Mouse (Mus musculus) kidney, adult 18-20 months (tissue): ENCODE data around the gene Dmrt1.
A peak's percentile ranks its signal among the peaks of the same experiment; 100 is the strongest.
"Not testable (repeated sequence)": the region's sequence is repeated elsewhere in the genome, so short reads cannot be mapped to it uniquely, and the experiment has no call there.

Source experiments
- DNase-seq: peaks from one replicate; pipeline ENCODE4 v3.0.0; 2021

Gene Dmrt1

DNA sequence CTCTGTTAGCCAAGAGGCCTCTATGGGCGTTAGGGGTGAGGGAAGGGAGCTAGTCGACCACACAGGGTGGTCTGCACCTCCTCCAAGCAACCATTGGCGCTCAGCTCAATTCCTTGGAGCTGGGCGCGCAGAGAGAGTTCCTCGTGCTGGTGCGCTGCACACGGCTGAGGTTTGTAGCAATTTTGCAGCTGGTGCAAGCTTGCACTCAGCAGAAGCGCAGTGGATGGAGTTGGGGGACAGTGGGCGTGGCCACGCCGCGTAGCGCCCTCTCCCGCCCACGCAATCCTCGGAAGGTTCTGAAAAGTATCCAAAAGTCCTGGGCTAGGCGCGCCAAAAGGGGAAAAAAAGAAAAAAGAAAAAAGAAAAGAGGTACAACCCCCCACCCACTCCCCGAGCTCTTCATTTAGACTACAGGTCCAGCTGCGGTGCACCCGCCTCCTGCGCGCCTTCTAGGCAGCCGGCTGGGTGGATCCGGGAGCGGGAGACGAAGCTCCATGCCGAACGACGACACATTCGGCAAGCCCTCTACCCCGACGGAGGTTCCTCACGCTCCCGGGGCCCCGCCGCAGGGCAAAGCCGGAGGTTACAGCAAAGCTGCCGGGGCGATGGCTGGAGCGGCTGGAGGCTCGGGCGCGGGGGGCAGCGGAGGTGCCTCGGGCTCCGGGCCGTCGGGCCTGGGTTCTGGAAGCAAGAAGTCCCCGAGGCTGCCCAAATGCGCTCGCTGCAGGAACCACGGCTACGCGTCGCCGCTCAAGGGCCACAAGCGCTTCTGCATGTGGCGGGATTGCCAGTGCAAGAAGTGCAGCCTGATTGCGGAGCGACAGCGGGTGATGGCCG, at the start of gene Dmrt1:
Dmrt1 (plus strand) TSS at position 259 of the 837 bp plus-strand sequence.
- no peak for DNase-seq

DNA sequence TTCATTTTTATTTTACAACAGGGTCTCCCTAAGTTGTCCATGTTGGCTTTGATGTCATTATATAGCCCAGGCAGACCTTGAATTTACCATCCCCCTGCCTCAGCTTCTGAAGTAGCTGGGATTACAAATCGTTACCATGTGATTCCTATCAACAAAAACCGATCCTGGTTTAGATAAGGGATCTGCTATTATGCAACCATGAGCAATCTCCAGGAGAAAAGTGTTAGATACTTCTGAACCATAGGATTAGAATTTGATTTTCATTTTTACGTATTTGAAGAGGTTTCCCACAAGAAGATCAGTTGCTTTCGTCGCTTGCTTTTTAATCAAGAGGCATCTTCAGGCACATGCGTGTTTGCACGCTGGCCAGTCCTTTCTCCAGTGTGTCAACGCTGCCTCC, 44.7 kb upstream of the Dmrt1 start:
- DNase-seq: no peak

DNA sequence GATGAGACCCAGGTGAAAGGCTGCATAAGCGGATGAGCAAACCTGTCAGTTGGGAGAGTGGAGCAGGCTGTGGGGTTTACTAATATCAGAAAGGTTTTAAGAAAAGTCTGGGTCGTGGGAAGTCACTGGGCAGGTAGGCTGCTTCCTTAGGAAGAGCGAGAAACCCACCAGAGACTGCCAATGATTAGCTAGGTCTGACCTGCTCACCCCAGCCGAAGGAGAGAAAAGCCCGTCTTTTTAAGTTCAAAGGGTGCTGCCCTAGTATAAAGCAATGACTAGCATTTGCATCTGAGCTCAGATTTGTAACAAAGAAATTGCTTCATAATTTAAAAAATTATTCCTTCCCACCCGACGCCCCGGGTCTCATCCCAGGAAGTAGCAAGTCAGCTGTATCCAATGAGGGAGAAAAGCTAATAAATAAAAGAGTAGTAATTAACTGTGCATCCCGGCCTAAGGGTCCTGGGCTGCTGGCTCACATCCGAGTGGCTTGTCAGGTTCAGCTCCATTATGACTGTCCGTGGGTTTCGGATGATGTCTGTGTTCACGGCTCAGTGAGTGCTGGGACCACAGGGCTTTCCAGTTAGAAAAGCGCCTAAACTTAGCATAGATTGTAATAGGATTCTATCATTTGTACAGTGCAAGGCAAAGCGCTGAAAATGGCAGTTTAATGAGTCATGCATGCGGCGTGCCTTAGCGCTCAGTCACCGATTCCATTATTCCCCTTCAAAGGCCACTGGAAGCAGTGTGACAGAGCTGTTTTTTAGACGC, 43.7 kb upstream of the Dmrt1 start:
- no peak for DNase-seq

DNA sequence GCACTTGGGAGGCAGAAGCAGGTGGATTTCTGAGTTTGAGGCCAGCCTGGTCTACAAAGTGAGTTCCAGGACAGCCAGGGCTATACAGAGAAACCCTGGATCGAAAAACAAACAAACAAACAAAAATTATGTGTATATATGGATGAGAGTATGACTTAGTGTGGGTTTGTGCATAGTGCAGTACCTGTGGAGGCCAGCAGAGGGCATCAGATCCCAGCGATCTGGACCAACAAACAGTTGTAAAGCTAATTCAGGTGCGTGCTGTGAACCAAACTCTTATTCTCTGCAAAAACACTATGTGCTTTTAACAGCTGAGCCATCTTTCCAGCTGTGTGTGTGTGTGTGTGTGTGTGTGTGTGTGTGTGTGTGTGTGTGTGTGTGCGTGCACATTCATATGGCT, 29.6 kb upstream of the Dmrt1 start:
- not testable (repeated sequence) for DNase-seq

DNA sequence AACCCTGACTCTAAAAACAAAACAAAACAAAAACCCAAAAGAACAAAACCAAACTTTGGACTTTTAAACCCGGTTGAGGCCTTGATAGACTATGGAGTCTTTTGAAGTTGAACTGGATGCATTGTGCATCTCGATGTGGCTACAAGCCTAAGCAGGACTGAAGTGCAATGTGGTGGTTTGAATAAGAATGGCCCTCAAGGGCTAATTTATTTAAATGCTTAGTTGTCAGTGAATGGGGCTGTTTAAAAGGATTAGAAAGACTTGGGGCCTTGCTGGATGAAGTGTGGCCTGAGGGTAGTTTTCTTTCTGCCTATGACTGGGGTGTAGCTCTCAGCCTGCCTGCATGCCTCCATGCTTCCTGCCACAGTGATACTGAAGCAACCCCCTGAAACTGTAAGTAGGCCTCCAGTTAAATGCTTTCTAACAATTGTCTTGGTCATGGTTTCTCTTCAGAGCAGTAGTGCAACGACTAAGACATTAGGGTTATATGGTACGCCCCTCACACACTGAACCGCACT, 26.2 kb upstream of the Dmrt1 start:
- no peak for DNase-seq

DNA sequence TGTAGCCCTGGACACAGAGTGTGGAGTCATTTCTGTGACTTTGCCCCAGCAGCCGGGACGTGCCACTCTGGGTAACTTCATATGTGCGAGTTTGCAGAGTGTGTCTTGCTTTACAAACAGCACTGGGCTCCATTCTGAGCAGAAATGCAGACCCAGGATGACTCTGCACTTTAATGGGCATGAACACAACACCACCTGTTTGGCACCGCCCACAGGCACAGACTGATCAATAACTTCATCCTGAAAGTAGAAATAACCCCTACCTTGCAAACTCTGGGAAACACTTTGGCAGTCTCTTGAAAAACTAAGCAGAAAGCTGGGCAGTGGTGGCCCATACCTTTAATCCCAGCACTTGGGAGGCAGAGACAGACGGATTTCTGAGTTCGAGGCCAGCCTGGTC, 24.6 kb upstream of the Dmrt1 start:
- DNase-seq: no peak

DNA sequence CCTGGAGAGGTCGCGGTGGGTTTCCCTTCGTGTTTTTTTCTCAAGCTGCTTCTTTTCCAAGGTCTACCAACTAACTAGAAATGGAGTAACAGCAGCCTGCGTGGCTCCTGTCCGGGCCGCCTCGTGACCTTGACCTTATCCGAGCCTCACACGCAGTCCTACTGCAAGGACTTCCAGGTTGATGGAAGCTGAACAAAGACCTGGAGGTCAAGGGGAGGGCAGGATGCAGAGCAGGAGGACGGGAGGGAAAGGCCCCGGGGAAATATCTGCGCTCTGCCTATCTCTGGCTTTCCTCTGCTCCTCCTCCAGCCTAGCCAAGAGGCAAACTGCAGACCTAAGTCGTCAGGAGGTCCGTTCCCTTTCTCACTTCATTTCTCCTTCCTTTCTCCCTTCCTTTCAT, 18.9 kb upstream of the Dmrt1 start:
- no peak for DNase-seq

DNA sequence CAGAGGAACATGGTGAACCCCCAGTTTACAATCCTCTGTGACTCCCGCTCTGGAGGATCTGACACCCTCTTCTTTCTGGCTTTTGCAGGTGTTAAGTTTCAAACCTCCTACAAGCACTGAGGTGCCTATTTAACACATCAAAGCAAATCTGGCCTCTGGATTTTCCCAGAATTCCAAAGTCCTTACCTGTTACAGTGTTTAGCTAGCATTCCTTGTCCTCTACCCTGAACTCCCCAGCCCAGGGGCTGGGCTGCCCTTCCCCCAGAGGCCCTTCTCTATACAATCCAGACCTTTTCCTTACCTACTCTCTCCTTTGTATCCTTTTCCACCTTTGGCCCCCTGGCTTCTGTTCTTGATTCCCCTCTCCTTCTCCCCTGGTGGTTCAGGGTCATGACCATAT, 18.1 kb upstream of the Dmrt1 start:
- no peak for DNase-seq

DNA sequence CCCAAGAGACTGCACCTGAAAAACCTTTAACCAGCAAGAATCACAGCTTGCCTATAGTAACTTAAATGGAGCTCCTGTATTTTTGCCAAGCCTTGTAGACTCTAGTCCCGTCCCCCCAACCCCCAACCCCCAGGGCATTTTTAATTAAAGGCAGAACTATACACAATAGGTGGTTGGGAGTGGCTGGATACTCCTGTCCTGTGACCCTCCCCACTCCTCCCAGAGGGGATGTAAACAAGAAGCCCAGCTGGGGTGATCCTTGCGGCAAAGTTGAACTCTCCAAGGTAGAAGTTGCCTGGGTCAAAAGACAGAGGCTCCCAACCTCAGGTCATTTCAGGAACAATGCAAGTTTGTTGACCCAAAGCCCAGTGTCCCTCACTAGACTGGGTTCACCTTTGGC, 16.9 kb upstream of the Dmrt1 start:
- no peak for DNase-seq

DNA sequence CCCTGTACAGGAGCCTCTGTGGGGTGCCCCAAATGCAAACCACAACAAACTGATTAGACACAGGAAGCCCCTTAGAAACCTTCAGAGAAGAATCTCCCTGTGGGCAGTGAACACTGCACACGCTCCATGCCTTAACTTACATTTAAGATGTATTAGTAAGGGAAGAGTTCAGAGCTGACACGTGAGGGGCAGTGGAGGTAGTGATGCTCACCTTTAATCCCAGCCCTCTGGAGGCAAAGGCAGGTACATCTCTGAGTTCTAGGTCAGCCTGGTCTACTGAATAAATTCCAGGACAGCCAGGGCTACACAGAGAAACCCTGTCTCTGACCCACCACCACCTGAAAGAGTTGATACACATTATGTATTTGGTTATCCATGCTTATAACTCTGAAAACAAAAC, 15.9 kb upstream of the Dmrt1 start:
- DNase-seq: no peak

DNA sequence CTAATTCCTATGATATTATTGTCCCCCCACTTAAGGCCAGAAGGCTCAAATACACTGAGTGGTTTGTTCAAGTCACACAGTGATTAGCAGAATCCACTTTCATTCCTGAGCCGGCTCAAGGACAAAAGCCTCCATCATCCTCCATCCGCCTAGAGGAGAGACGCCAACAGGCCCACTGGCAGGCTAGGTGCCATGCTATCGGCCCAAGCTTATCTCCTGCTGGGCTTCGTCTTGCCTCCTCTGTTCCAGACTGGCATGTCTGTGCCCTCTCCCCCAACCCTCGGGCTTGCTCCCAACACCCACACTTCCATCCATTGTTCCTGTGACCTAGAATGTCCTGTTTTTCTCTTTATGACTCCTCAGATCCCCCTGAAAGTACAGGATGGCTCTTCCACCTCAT, 8.0 kb upstream of the Dmrt1 start:
- no peak for DNase-seq

DNA sequence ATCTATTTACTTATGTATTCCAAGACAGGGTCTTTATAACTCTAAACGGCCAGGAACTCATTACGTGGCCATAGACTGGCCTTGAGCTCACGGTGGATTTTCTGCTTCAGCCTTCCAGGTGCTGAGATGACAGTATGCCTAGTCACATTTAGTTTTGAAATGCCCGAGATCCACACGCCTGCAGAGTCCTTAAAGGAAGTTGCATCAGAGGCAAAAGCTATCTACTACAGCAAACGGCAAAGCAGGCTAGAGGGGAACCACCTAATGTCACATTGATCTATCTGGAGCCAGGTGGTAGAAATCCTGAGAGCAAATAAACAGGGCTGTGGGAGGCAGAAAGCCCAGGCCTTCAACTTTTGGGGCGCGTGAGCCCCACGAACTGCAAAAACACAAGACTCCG, 540 bp upstream of the Dmrt1 start:
- DNase-seq: no peak

DNA sequence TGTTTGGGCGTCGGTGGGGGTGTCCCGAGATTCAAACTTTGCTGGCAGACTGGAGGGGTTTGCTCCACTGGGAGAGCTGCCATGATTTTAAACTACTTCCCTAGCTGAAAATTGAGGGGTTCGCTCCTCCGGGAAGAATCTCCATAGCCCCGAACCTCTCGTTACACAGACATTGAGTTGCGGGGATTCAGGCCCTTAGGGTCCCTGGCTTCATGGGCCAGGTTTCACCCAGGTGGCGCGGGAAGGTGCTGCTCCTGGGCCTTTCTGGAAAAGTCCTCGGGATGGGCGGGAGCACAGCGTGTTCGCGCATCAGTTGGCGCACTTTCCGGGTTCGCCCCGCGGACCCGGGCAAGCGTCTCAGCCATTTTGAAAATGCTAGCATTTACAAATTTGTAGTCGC, 1.2 kb downstream of the Dmrt1 start:
- DNase-seq: no peak

DNA sequence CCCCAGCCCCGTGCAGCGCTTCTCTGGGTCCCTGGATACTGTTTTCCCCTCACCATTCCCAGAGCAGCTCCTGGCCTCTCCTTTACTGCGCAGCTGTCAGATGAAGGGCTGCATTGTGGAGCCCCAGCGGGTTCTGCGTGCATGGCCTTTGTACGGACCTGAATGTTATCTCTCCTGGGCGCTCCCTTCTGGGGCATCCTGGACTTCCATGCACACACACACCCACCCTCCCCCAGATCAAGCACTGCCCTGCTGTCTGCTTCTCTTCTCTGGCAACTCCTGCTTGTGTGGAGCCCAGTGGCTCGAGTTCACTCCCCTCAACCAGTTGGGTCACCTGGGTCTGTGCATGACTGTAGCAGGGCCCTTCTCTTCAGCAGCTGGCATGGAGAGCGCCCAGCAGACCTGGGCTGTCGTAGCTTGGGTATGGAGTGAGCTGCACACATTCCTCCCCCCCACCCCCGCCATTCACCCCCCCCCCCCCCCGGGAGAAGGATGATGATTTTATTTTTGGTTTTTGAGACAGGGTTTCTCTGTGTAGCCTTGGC, 9.6 kb downstream of the Dmrt1 start:
- no peak for DNase-seq

DNA sequence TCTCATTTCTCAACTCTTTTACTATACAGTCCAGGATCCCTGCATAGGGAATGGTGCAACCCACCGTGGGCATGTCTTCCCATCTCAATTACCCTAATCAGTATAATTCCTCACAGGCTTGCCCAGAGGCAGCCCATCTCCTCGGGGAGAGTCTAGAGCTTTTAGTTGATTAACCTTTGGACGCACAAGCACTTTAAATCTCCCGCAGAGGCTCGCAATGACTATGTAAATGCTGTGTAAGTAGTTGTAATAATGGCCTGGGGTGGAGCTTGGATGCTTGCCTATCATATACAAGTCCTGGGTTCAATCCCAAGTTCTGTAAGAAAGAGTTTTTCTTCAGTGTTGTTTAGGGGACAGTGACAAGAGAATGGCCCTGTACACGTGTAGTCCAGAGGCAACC, 18.7 kb downstream of the Dmrt1 start:
- no peak for DNase-seq

DNA sequence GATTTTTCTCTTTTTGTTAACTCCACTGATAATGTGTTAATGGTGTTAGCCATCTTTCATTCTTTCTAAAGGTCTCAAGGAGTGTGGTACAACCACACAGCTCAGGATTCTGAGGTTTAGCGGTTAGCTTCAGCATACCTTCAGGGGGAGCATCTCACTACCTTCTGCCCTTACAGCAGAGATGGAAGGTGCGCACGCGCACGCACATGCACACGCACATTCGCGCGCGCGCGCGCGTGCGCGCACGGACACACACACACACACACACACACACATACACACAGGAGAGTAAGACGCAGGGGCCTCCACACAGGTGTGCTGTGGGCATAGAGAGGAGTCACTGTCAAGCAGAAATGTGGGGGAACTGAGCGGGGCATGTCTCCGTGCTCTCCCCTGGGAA, 20.3 kb downstream of the Dmrt1 start:
- DNase-seq: no peak

DNA sequence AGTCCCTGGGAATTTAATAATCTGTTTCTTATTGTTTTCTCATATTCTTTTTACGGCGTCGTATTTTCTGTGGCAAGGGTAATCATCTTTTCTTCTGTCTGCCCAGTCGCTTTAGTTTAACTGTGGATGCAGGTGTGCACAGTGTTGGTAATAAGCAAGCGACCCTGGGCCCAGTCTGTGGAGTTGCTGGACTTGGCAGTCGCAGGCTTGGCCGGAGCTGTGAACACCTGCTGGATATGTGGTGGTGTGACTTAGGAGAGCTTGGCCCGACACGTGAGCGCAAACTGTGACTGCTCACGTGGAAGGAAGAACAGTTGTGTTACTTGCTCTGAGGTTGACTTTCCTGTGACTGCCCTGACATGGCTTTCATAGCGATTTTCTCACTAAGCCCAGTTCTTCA, 24.3 kb downstream of the Dmrt1 start:
- DNase-seq: no peak

DNA sequence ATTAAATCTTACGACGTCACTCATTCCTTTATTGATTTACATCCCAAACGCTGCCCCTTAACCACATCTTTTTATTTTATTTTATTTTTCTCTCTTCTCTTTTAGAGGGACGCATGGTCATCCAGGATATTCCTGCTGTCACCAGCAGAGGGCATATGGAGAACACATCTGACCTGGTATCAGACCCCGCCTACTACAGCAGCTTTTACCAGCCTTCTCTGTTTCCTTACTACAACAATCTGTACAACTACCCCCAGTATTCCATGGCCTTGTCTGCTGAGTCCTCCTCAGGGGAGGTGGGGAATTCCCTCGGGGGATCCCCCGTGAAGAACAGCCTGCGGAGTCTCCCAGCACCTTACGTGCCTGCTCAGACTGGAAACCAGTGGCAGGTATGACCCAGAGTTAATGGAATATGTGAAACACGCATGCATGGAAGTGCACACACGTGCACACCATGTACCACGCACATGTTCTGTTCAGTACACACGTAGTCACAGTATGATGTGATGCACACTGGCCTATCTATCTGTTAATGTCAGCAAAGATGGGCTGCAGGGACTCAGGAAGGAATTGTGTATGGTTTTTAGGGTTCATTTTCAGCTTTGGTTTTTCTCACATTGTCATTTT, 40.4 kb downstream of the Dmrt1 start:
- DNase-seq: peak; percentile 49

DNA sequence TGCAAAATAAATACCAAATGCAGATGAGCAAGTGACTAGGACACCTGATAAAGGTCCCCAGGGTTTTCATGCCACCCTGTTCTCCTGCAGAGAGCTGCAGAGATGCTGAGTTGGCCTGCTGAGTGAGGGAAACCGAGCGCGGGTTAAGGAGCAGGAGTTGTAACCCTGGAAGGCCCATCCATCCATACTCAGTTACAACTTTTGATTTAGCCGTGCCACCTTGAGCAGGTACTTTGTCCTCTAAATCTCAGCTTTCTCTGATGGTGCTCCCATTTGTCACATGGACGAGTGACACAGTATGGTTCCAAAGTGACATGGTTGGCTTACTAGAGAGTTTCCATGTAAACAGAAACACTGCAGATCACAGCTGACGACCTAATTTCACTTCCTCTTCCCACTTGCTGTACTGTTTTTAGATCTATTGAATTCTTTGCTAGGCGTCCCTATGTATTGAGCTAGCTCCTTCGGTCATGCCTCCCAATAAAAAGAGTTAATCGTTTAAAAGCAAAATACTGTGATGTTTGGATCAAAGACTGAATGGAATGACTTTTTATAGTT, 41.7 kb downstream of the Dmrt1 start:
- DNase-seq: no peak

DNA sequence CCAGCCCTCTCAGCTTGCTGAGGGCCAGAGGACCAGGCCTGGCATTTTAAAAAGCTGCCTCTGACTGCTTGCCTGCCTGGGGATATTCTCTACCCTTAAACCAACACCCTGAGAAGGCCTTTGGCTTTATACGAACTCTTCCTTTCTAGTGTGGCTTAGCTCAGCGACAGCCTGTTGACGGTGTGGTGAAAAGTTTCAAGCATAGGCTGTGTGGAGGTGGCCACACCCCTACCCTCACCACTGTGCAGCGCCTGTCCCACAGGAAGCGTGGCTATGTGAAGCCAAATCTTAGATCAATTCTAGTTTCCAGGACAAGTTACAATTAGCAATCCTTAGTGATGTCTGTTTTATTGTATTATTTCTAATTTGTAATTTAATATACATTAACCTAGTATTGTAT, 44.9 kb downstream of the Dmrt1 start:
- DNase-seq: no peak

DNA sequence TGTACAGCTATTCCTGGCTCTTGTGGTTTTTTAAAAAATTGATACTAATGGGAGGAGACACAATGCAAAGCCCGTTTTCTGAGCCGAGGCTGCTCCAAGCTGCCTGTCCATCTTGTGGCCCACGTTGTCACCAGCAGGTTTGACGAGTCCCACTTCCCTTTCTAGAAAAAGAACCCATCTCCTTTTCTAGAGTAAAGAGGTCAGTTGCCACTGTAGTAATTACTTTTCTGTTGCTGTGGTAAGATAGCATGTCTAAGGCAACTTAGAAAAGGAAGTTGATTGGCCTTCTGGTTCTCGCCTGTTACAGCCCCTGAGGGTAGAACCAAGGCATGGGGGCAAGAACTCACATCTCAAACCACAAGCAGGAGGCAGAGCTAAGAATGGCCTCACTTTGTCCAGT, 45.6 kb downstream of the Dmrt1 start:
- no peak for DNase-seq

DNA sequence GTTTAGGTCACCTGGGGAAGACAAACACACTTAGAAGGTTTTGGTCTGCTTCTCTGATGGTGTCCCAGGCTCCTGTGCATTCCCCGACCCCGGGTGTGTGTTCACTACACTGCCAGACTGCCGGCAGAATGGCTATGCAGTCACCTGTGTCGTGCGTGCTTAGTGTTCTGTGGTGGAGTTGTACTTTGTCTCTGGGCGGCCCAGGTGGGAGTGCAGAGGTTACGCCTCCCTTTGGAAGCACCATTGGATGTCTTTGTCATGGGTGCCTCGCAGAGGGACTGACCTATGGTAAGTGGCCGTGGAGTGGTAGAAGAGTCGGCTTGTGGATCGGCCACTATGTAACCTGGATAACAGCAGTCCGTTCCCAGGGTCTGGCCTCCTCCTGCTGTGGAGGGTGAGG, 59.0 kb downstream of the Dmrt1 start:
- no peak for DNase-seq

DNA sequence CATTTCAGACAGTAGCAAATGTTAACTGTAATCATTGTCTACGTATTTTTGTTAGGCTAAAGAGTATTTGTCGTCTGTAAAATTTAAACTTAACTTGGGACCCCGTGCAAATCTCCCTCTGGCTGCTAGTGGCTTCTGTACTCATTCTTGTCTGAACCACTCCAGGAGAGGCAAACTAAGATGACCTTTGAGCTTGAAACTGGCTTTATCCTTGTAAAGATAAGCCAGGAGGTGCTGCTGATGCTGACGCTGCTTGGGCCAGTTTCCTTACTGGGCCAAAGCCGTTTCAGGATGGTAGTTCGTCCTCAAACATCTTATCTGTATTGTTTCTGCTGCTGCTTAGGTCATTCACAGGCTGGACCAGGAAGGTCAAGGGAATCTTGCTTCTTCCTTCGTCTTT, 64.4 kb downstream of the Dmrt1 start:
- DNase-seq: no peak
